Mouse (Mus musculus): ENCODE data around the gene Olfr12. TPM values are rescaled to one million over a fixed set of nuclear protein-coding genes. Genes with fewer than 3 reads are reported as not detected.
A peak's percentile ranks its signal among the peaks of the same experiment; 100 is the strongest.

Gene Olfr12
- not detected in 2 replicates for polyA plus RNA-seq (2014; fragmentation: Nextera tagmentation; extraction: Ambion mirVana)

GRCm38 (mm10) chr1:92617488-92617887 lies at the start of gene Olfr12:
Olfr12 (plus strand) TSS chr1:92617788.
- DNase-seq (ENCODE audit: low spot score) (no peak), ATAC-seq (replicated peaks; ENCODE audit: low FRiP score, low TSS enrichment, low read depth) (no peak)
- Histone ChIP-seq H3K4me2 (ENCODE audit: low read length) (no peak within 1 kb of the TSS), H3K36me3 (ENCODE audit: control insufficient read depth, insufficient read depth, low read length) (no peaks in the 10 kb centered on the region), H3K27ac (ENCODE audit: low read depth) (no peak within 1 kb of the TSS), H3K27me3 (replicated peaks; ENCODE audit: control insufficient read depth, insufficient read depth, low read length) (no peaks in the 10 kb centered on the region), H3K9me3 (ENCODE audit: control insufficient read depth, low read length) (no peaks in the 10 kb centered on the region), H3K9ac (ENCODE audit: low read length) (no peak within 1 kb of the TSS), H3K4me1 (replicated peaks; ENCODE audit: control insufficient read depth, insufficient read depth, low read length) (no peaks in the 10 kb centered on the region), H3K4me3 (ENCODE audit: low read depth, low read length) (no peak within 1 kb of the TSS)
- 70% methylated on average over 2 of the region's 2 CpGs for WGBS

GRCm38 (mm10) chr1:92571022-92571421 lies 46.6 kb upstream of the Olfr12 start, which contains the start of gene Olfr1413:
Olfr1413 (plus strand) TSS chr1:92571322.
- Histone ChIP-seq H3K27me3 (replicated peaks; ENCODE audit: control insufficient read depth, insufficient read depth, low read length) (no peaks in the 10 kb centered on the region), H3K4me1 (replicated peaks; ENCODE audit: control insufficient read depth, insufficient read depth, low read length) (no peaks in the 10 kb centered on the region), H3K4me3 (ENCODE audit: low read depth, low read length) (no peak within 1 kb of the TSS), H3K9ac (ENCODE audit: low read length) (no peak within 1 kb of the TSS), H3K4me2 (ENCODE audit: low read length) (no peak within 1 kb of the TSS), H3K9me3 (ENCODE audit: control insufficient read depth, low read length) (no peaks in the 10 kb centered on the region), H3K27ac (ENCODE audit: low read depth) (no peak within 1 kb of the TSS), H3K36me3 (ENCODE audit: control insufficient read depth, insufficient read depth, low read length) (no peaks in the 10 kb centered on the region)
- WGBS: 85% methylated on average over 3 of the region's 3 CpGs
- ATAC-seq (replicated peaks; ENCODE audit: low FRiP score, low TSS enrichment, low read depth) (no peak), DNase-seq (ENCODE audit: low spot score) (no peak)

GRCm38 (mm10) chr1:92585479-92585878 lies 32.1 kb upstream of the Olfr12 start, which contains the start of gene Olfr1412:
Olfr1412 (plus strand) TSS chr1:92585779.
- no peak within 1 kb of the TSS for H3K27ac ChIP-seq (ENCODE audit: low read depth)
- WGBS: 75% methylated on average over 2 of the region's 2 CpGs
- no peak for ATAC-seq (replicated peaks; ENCODE audit: low FRiP score, low TSS enrichment, low read depth)
- no peak for DNase-seq (ENCODE audit: low spot score)
- no peaks in the 10 kb centered on the region for H3K4me1 ChIP-seq (replicated peaks; ENCODE audit: control insufficient read depth, insufficient read depth, low read length)
- no peak within 1 kb of the TSS for H3K4me2 ChIP-seq (ENCODE audit: low read length)
- H3K27me3 ChIP-seq (replicated peaks; ENCODE audit: control insufficient read depth, insufficient read depth, low read length): no peaks in the 10 kb centered on the region
- no peak within 1 kb of the TSS for H3K9ac ChIP-seq (ENCODE audit: low read length)
- no peaks in the 10 kb centered on the region for H3K36me3 ChIP-seq (ENCODE audit: control insufficient read depth, insufficient read depth, low read length)
- H3K9me3 ChIP-seq (ENCODE audit: control insufficient read depth, low read length): no peaks in the 10 kb centered on the region
- no peak within 1 kb of the TSS for H3K4me3 ChIP-seq (ENCODE audit: low read depth, low read length)

GRCm38 (mm10) chr1:92594111-92594510 lies 23.5 kb upstream of the Olfr12 start, which contains the start of gene Olfr1411:
Olfr1411 (plus strand) TSS chr1:92594411.
- H3K36me3 ChIP-seq (ENCODE audit: control insufficient read depth, insufficient read depth, low read length): no peaks in the 10 kb centered on the region
- ATAC-seq (replicated peaks; ENCODE audit: low FRiP score, low TSS enrichment, low read depth) (no peak), DNase-seq (ENCODE audit: low spot score) (peak; percentile 31)
- H3K4me2 ChIP-seq (ENCODE audit: low read length): no peak within 1 kb of the TSS
- no peak within 1 kb of the TSS for H3K4me3 ChIP-seq (ENCODE audit: low read depth, low read length)
- H3K27me3 ChIP-seq (replicated peaks; ENCODE audit: control insufficient read depth, insufficient read depth, low read length): no peaks in the 10 kb centered on the region
- no peak within 1 kb of the TSS for H3K27ac ChIP-seq (ENCODE audit: low read depth)
- no peaks in the 10 kb centered on the region for H3K4me1 ChIP-seq (replicated peaks; ENCODE audit: control insufficient read depth, insufficient read depth, low read length)
- no peaks in the 10 kb centered on the region for H3K9me3 ChIP-seq (ENCODE audit: control insufficient read depth, low read length)
- no peak within 1 kb of the TSS for H3K9ac ChIP-seq (ENCODE audit: low read length)

GRCm38 (mm10) chr1:92596019-92596418 lies 21.6 kb upstream of the Olfr12 start:
- WGBS: 85% methylated on average over 3 of the region's 3 CpGs
- peak; percentile 46 for DNase-seq (ENCODE audit: low spot score)
- ATAC-seq (replicated peaks; ENCODE audit: low FRiP score, low TSS enrichment, low read depth): no peak
- Histone ChIP-seq H3K9ac (ENCODE audit: low read length) (no peak overlapping the region), H3K27ac (ENCODE audit: low read depth) (no peak overlapping the region), H3K4me3 (ENCODE audit: low read depth, low read length) (no peak overlapping the region), H3K27me3 (replicated peaks; ENCODE audit: control insufficient read depth, insufficient read depth, low read length) (no peaks in the 10 kb centered on the region), H3K36me3 (ENCODE audit: control insufficient read depth, insufficient read depth, low read length) (no peaks in the 10 kb centered on the region), H3K9me3 (ENCODE audit: control insufficient read depth, low read length) (no peaks in the 10 kb centered on the region), H3K4me2 (ENCODE audit: low read length) (no peak overlapping the region), H3K4me1 (replicated peaks; ENCODE audit: control insufficient read depth, insufficient read depth, low read length) (no peaks in the 10 kb centered on the region)

- 93% methylated on average over 1 of the region's 1 CpGs for WGBS
- Histone ChIP-seq H3K27me3 (replicated peaks; ENCODE audit: control insufficient read depth, insufficient read depth, low read length) (no peaks in the 10 kb centered on the region), H3K9ac (ENCODE audit: low read length) (no peak within 1 kb of the TSS), H3K4me1 (replicated peaks; ENCODE audit: control insufficient read depth, insufficient read depth, low read length) (no peaks in the 10 kb centered on the region), H3K9me3 (ENCODE audit: control insufficient read depth, low read length) (no peaks in the 10 kb centered on the region), H3K4me2 (ENCODE audit: low read length) (no peak within 1 kb of the TSS), H3K27ac (ENCODE audit: low read depth) (no peak within 1 kb of the TSS), H3K36me3 (ENCODE audit: control insufficient read depth, insufficient read depth, low read length) (no peaks in the 10 kb centered on the region), H3K4me3 (ENCODE audit: low read depth, low read length) (no peak within 1 kb of the TSS)
- ATAC-seq (replicated peaks; ENCODE audit: low FRiP score, low TSS enrichment, low read depth) (no peak), DNase-seq (ENCODE audit: low spot score) (no peak)
These were observed 12.1 kb upstream of the Olfr12 start, which contains the start of gene Olfr1410 for GRCm38 (mm10) chr1:92605482-92605881. Olfr1410 (plus strand) TSS chr1:92605782.

GRCm38 (mm10) chr1:92607711-92608110 lies 9.9 kb upstream of the Olfr12 start:
- Histone ChIP-seq H3K27me3 (replicated peaks; ENCODE audit: control insufficient read depth, insufficient read depth, low read length) (no peaks in the 10 kb centered on the region), H3K4me1 (replicated peaks; ENCODE audit: control insufficient read depth, insufficient read depth, low read length) (no peaks in the 10 kb centered on the region), H3K4me3 (ENCODE audit: low read depth, low read length) (no peak overlapping the region), H3K4me2 (ENCODE audit: low read length) (no peak overlapping the region), H3K36me3 (ENCODE audit: control insufficient read depth, insufficient read depth, low read length) (no peaks in the 10 kb centered on the region), H3K27ac (ENCODE audit: low read depth) (no peak overlapping the region), H3K9me3 (ENCODE audit: control insufficient read depth, low read length) (no peaks in the 10 kb centered on the region), H3K9ac (ENCODE audit: low read length) (no peak overlapping the region)
- DNase-seq (ENCODE audit: low spot score): peak; percentile 18
- WGBS: 79% methylated on average over 4 of the region's 4 CpGs
- ATAC-seq (replicated peaks; ENCODE audit: low FRiP score, low TSS enrichment, low read depth): no peak

GRCm38 (mm10) chr1:92611008-92611407 lies 6.6 kb upstream of the Olfr12 start:
- no peak overlapping the region for H3K4me3 ChIP-seq (ENCODE audit: low read depth, low read length)
- no peaks in the 10 kb centered on the region for H3K36me3 ChIP-seq (ENCODE audit: control insufficient read depth, insufficient read depth, low read length)
- no peak overlapping the region for H3K4me2 ChIP-seq (ENCODE audit: low read length)
- no peaks in the 10 kb centered on the region for H3K9me3 ChIP-seq (ENCODE audit: control insufficient read depth, low read length)
- ATAC-seq (replicated peaks; ENCODE audit: low FRiP score, low TSS enrichment, low read depth): 0 out of 2 replicates have a peak, but pooled peaks have one; percentile 55
- no peaks in the 10 kb centered on the region for H3K4me1 ChIP-seq (replicated peaks; ENCODE audit: control insufficient read depth, insufficient read depth, low read length)
- H3K27ac ChIP-seq (ENCODE audit: low read depth): no peak overlapping the region
- H3K9ac ChIP-seq (ENCODE audit: low read length): no peak overlapping the region
- peak; percentile 75 for DNase-seq (ENCODE audit: low spot score)
- 3% methylated on average over 5 of the region's 5 CpGs for WGBS
- H3K27me3 ChIP-seq (replicated peaks; ENCODE audit: control insufficient read depth, insufficient read depth, low read length): no peaks in the 10 kb centered on the region

GRCm38 (mm10) chr1:92613175-92613574 lies 4.4 kb upstream of the Olfr12 start:
- DNase-seq (ENCODE audit: low spot score) (no peak), ATAC-seq (replicated peaks; ENCODE audit: low FRiP score, low TSS enrichment, low read depth) (no peak)
- no peaks in the 10 kb centered on the region for H3K4me1 ChIP-seq (replicated peaks; ENCODE audit: control insufficient read depth, insufficient read depth, low read length)
- H3K27ac ChIP-seq (ENCODE audit: low read depth): no peak overlapping the region
- no peak overlapping the region for H3K4me2 ChIP-seq (ENCODE audit: low read length)
- no peaks in the 10 kb centered on the region for H3K36me3 ChIP-seq (ENCODE audit: control insufficient read depth, insufficient read depth, low read length)
- WGBS: 46% methylated on average over 4 of the region's 4 CpGs
- no peaks in the 10 kb centered on the region for H3K27me3 ChIP-seq (replicated peaks; ENCODE audit: control insufficient read depth, insufficient read depth, low read length)
- no peak overlapping the region for H3K4me3 ChIP-seq (ENCODE audit: low read depth, low read length)
- H3K9me3 ChIP-seq (ENCODE audit: control insufficient read depth, low read length): no peaks in the 10 kb centered on the region
- H3K9ac ChIP-seq (ENCODE audit: low read length): no peak overlapping the region
